Mouse (Mus musculus) B cell, adult 2 months (primary cell): ENCODE measurements around the gene Pdcd2l.

Experiments used
- DNase-seq, 2 experiments: peaks; one replicate each; pipeline ENCODE4 v3.0.0; 2022

The Pdcd2l gene

GRCm38 (mm10) chr7:34196132-34197128 is at the start of gene Pdcd2l:
Gene Pdcd2l (minus strand): TSS chr7:34196661.
- peak; percentile 94 to 95 for DNase-seq

- DNase-seq: no peak
Measured at GRCm38 (mm10) chr7:34242176-34242575, 45.7 kb upstream of the Pdcd2l start.

DNA sequence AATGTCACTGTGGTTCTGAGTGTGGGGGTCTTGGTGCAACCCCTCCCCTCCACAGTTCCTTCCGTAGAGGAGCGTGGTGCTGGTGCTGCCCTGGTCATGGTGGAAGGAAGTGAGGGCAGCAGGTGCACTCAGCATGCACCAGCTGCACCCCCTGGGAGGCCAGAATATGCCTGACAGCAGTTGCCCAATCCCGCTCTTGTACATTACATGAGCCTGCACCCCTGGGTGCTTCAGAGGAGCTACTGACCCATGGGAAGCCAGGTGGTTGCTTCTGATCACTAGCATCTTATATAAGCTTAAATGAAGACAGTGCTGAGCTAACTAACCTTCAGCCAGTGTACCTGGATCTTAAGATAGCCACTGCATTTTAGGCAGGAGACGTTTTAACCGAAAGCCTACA is 41.6 kb upstream of the Pdcd2l start:
- no peak for DNase-seq

DNA sequence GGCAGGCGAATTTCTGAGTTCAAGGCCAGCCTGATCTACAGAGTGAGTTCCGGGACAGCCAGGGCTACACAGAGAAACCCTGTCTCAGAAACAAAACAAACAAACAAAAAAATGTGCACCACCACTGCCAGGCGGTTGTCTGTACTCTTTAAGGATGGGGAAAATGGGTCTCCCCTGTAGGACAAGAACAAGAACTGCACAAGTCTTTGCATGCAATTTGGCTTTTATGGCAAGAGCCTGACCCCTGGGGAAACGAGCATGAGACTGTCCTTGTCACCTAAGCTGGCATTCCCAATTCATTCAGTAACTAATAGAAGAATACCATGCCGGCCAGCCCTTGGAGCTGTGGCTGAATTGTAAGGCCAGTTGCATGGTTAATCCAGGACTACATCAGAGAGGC is 39.1 kb upstream of the Pdcd2l start:
- no peak for DNase-seq

DNA sequence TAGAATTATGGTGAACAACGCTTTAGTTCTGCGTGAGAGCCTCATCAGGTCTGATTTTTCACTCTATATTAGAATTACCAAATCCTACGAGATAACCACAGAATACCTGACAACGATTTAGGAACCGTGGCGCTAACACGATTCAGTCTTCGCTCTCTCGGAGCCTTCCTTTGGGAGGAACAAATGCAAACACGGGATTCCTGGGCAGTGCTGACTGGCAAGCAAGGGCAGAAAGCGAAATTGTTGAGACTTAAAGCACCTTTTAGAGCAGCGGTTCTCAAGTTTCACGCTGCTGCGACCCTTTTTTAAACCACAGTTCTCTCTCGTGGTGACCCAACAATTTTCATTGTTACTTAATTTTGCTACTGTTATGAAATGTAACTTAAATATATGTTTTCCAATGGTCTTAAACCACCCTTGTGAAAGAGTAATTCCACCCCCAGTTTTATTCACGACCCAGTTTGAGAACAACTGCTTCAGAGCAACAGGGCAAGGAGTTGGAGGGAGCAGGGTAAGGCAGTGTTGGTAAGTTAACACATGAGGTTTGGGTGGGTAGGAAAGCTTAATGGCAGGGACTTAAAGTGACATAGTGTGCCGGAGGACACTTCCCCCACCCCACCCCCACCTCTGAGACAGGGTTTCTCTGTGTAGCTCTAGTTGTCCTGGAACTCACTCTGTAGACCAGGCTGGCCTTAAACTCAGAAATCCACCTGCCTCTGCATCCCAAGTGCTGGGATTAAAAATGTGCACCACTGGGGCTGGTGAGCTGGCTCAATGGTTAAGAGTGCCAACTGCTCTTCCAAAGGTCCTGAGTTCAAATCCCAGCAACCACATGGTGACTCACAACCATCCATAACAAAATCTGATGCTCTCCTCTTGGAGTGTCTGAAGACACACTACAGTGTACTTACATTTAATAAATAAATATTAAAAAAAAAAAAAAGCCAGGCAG is 38.4 kb upstream of the Pdcd2l start:
- no peak for DNase-seq

DNA sequence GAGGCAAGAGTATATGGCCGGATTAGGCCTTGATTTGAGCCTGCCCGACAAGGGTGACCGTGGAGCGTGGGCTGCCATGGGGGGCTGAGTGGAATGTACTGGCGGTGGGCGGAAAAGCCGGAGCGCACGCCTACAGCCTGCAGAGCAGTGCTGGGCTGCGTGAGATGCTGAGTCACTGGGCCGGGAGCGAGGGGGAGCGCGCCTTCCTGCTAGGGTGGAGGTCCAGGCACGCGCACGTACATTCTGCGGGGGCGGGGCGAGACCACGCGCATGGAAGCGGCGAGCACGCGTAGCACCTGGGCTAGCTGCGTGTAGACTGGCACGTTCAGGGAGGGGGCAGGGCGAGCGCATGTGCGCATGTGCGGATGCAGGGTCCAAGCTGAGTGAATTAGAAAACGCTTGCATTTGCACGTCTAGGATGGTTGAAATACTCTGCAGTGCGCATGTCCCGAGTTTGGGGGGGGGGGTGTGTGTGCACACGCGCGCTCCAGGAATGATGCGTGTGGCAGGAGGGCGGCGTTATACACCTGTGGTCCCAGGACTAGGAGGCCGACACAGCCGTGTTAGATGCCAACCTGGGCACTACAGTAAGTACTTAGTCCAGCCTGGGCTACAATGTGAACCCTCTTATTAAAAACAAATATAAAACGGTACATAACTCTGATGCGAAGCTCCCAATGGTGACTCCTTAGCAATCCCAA is 37.6 kb upstream of the Pdcd2l start:
- DNase-seq: peak; percentile 97

DNA sequence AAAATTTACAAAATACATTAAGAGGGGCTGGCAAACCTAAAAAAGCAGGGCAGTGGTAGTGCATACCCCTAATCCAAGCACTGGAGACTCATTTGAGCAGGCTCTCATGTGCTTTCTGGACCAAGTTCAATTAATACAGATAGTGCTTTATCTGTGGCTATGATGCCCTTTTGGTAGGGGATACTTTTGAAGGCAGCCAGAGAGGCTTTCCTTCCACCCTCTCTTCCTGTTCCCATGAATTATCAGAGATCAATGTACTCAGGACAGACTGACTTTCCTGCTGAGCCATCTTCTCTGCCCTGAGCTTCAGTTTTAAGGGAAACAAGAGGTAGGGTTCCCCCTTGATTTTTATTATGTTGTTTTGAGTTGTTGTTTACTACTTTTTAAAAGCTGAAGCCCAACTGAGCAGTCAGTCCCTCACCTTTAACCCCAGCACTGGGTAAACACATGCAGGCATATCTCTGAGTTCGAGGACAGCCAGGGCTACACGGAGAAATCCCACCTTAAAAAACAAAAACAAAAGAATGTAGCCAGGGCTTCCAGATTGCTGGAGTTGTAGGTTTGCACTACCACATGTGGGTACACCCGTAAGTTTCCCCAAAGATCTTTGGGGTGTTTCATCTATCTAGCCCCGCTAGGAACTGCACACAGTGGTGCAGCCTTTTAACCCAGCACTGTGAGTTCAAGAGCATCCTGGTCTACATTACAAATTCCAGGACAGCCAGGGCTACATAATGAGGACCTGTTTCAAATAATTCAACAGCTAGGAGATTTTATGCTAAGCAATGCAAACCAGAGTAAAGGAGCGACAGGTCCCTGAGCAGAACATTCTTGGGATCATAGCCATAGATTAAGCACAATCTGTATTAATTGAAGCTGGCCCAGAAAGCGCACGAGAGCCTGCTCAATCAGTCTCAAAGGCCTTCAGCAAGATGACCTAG is 36.6 kb upstream of the Pdcd2l start:
- no peak for DNase-seq

GRCm38 (mm10) chr7:34230116-34230515 is 33.7 kb upstream of the Pdcd2l start, which contains the start of gene Gpi1:
Gene Gpi1 (minus strand): TSS chr7:34230336.
- DNase-seq: peak; percentile 69 to 76

- peak in 1 of 2 experiments; percentile 28 for DNase-seq
Measured at GRCm38 (mm10) chr7:34229691-34230111, 33.2 kb upstream of the Pdcd2l start.

DNA sequence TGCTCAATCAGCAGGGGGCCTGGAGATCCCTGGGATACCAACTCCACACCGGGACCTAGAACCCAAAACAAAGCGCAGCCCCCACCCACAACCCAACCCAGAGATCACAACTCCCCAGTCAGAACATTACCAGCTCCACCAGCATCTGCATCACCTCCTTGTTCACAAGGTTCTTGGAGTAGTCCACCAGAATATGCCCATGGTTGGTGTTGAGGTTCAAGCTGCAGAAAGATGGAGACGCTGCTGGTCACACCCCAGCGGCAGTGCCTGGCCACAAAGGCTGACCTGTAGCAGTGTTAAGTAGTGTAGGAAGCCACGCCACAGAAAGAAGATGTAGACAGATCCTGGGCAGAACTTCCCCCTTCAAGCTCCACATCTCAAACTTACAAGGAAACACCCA is 32.7 kb upstream of the Pdcd2l start:
- peak in 1 of 2 experiments; percentile 5 for DNase-seq

DNA sequence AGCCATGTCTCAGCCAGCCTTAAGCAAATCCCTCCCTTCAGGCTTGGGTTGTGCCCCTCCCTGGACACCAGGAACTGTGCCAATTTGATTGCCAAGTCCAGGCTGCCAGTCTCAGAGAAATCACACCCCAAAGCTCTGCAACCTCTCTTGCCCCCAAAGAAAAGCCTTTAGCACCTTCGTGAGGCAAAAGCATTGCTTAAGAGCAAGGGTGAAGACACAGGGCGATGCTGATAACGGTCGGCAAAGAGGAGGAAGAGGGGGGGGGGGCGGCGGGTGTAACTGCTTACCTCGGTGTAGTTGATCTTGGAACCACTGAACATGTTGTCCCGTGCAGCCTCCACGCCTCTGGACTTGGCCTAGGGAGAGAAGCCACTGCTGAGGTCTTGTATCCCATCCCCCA is 32.2 kb upstream of the Pdcd2l start:
- no peak for DNase-seq

GRCm38 (mm10) chr7:34226846-34227245 is 30.4 kb upstream of the Pdcd2l start:
- DNase-seq: no peak

- no peak for DNase-seq
Measured at GRCm38 (mm10) chr7:34226086-34226485, 29.6 kb upstream of the Pdcd2l start.

- DNase-seq: no peak
Measured at GRCm38 (mm10) chr7:34224308-34224707, 27.8 kb upstream of the Pdcd2l start.

- DNase-seq: no peak
Measured at GRCm38 (mm10) chr7:34222340-34222739, 25.9 kb upstream of the Pdcd2l start.

GRCm38 (mm10) chr7:34221594-34222250 is 25.3 kb upstream of the Pdcd2l start:
- DNase-seq: no peak

DNA sequence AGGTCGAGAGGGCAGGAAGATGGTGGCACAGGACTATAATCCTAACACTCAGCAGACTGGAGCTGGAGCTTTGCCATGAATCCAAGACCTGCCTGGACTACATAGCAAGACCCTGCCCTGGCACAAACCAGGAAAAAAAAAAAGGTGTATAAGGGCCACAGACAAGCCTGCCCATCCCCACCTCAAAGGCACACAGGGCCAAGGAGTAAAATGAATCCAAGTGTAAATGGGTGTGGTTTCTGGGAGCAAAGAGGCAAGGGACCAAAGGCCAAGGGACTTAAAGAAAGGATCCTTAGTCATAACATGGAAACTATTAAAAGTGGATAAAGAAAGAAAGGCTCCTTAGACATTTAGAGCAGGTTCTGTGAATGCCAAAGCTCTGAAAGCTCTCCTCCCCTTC is 22.0 kb upstream of the Pdcd2l start:
- DNase-seq: no peak

GRCm38 (mm10) chr7:34216474-34216873 is 20.0 kb upstream of the Pdcd2l start:
- no peak for DNase-seq

GRCm38 (mm10) chr7:34215481-34215880 is 19.0 kb upstream of the Pdcd2l start:
- DNase-seq: no peak

GRCm38 (mm10) chr7:34214644-34215043 is 18.2 kb upstream of the Pdcd2l start:
- no peak for DNase-seq

DNA sequence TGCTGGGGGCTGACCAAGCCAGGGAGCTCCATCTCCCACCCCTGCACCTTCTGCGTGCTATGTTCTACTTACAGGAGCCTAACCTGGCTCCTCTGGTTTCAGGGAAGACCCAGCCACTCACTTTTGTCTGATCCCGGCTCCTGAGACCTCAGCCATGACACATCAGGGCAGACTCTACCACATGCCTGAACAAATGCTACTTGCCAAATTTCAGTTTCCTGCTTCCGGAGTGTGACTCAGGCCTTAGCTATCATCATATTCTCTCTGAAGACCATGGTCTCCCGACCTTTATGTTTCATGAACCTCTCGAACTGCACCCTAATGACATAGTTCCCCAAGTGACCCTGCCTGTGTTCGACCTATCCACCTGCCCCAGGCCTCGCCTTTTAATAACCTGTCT is 16.8 kb upstream of the Pdcd2l start:
- no peak for DNase-seq
